Mouse (Mus musculus) brain, embryonic 14.5 days (tissue): Measurements from ENCODE around the gene Thap3.

Experiments
- CTCF ChIP-seq: fragments of 200-500 bp; IDR thresholded peaks from 2 replicates; pipeline ENCODE4 v1.5.1; 2012; ENCODE audit warnings: inconsistent platforms, mild to moderate bottlenecking, moderate library complexity, borderline replicate concordance; ENCODE audit not compliant: insufficient read depth, insufficient read length; ENCODE audit errors: extremely low read depth
- POLR2A ChIP-seq: fragments of 200-500 bp; IDR thresholded peaks from 2 replicates; pipeline ENCODE4 v1.6.1; 2012; ENCODE audit warnings: mild to moderate bottlenecking, inconsistent platforms, borderline replicate concordance; ENCODE audit not compliant: poor library complexity, insufficient read depth, insufficient read length, severe bottlenecking; ENCODE audit errors: extremely low read depth

DNA sequence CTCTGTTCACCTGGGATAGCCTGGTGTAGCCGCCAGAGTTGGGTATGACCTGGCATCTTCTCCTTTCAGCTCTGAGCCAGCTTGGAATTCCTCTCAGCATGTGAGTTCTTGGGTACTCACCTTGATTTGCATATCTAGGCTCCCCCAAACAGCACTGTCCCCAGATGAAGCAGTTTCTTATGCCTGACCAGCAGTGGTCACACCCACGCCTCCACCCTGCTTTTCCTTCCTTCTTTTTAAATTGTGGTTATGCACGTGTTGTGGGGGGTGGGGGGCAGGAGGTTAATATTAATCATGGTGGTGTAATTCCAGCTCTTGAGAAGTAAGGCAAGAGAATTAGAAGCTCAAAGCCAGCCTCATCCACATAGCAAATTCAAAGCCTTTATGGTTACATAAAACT lies 26.0 kb downstream of the Thap3 start:
- TF ChIP-seq CTCF (no peak), POLR2A (no peak)
